Mouse (Mus musculus) kidney, adult 8-10 months (tissue): ENCODE results near the gene Lekr1.

ENCODE experiments used
- DNase-seq, 2 experiments: peaks; one replicate each; pipeline ENCODE4 v3.0.0; 2022

Lekr1 gene

GRCm38 (mm10) chr3:65656902-65657660 is 8.9 kb upstream of the Lekr1 start:
- DNase-seq: no peak

DNA sequence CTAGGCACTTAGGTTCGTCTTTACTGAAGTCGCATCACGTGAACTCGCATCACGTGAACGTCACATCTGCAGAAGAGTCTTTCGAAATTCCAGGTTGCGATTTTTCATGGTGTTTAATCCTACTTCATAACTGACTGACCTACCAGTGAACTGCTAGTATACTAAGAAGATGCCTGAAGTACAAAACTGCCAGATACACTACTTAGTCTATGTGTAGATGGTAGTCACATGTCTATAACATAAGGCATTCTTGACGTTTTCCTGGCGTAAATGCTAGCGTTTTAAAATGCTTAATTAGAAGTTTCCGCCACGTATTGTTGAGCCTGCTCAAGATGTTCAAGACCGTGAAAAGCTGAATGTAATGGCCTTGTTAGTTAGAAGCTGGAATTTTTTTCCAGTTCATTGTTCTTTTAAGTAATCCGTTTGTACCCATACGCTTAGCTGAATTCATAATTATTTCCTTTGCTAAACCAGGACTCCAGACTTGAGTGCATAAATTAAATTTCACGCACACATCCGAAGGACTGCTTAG is 7.9 kb upstream of the Lekr1 start:
- DNase-seq: no peak

DNA sequence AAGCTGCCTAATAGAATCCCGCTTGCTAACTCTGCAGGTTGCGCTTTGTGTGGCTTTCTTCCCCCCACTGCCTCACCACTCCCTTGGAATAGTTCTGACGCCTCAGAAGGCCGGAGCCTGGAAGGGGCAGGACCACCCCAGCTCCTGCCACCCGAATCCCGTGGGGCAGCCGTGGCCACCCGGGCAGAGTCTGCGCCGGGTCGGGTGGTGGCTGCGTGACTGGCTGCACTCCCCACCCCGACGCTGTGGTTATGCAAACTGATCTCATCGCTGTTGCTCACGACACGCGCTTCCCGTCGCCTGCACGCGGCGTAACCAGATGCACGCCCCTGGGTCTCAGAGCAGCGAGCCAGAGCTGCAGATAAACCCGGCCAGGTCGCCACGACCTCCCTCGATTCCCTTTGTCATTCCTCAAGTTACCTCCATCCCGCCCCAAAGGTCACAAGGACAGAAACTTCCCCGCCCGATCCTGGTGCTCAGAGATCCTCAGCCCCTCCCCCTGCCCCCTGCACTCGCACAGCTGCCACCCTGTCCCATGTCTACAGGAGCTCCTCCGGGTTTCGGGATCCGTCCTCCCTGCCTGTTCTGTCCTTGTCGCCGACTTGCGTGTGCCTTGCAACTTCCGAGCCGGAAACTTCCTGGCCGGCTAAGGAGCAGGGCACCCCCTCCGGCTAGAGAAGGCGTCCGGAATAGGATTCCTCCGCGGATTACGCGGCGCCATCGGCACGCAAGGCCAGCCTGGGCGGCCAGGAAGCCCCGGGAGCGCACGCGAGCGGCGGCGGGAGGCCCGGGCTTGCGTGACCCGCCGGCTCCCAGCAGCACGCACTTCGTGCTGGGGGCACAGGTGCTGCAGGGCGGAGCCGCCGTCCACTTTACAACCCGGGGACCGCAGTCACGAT is 7.1 kb upstream of the Lekr1 start:
- peak; percentile 69 to 71 for DNase-seq

GRCm38 (mm10) chr3:65659620-65659932 is 6.5 kb upstream of the Lekr1 start:
- no peak for DNase-seq

GRCm38 (mm10) chr3:65660336-65660735 is 5.7 kb upstream of the Lekr1 start:
- peak; percentile 24 to 37 for DNase-seq

DNA sequence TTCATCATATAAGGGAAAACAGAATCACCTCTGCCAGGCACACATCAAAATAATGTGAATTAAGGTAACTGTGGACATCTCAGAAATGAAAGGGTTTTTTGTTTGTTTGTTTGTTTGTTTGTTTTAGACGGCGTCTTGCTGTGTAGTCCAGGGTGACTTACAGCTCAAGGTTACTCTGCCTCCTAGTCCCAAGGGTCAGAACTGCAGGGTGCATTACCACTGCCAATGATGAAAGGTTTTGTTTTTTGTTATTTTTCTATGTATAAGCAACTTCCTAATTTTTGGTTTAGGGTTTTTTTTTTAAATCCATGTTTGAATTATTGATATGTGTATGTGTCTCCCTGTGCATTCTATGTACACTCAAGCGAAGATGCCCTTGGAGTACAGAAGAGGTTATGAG is 4.3 kb upstream of the Lekr1 start:
- no peak for DNase-seq

- DNase-seq: no peak
Measured at GRCm38 (mm10) chr3:65663176-65663575, 2.9 kb upstream of the Lekr1 start.

- peak in 1 of 2 experiments; percentile 31 for DNase-seq
Measured at GRCm38 (mm10) chr3:65670216-65670615, 4.2 kb downstream of the Lekr1 start.

DNA sequence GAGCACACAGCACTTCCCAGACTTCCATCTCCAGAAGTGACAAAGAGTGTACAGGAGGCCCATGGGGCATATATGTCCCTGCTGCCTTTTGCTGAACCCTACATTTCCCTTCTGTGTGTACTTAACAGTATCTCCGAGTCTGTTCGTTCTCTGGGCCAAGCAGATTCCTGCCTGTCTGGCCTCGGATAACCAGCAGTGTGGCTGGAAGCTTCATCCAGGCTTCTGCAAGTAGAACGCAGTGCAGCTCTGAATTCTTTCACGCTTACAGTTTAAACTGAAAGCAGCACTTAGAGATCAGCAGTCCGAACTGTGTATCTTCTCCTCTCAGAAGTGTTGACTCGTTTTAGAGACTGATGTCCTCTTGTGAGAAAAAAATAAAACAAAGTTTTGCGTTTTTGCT is 7.7 kb downstream of the Lekr1 start:
- peak in 1 of 2 experiments; percentile 26 for DNase-seq

GRCm38 (mm10) chr3:65680612-65681011 is 14.6 kb downstream of the Lekr1 start:
- DNase-seq: no peak

- no peak for DNase-seq
Measured at GRCm38 (mm10) chr3:65689705-65690104, 23.7 kb downstream of the Lekr1 start.

GRCm38 (mm10) chr3:65690850-65691249 is 24.8 kb downstream of the Lekr1 start:
- DNase-seq: no peak

GRCm38 (mm10) chr3:65699704-65700103 is 33.7 kb downstream of the Lekr1 start:
- DNase-seq: no peak

DNA sequence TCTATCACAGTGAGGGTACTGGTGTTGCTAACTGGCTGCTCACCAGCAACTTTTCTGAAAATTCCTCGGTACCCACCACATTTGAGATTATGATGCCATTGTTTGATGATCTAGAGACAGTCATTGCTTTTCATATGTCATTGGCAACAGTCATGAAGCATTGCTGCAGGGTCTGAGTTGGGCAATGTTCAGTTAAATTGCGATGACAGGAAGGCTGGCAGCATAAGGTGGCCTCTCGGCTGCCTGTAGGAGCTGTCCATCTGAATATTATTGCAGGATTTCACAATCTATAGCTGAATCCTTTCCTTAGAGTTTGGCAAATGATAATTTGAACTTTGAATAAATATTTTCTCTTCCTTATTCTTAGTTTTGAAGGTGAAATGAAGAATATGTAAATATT is 48.3 kb downstream of the Lekr1 start:
- DNase-seq: no peak

- no peak for DNase-seq
Measured at GRCm38 (mm10) chr3:65717406-65717805, 51.4 kb downstream of the Lekr1 start.

DNA sequence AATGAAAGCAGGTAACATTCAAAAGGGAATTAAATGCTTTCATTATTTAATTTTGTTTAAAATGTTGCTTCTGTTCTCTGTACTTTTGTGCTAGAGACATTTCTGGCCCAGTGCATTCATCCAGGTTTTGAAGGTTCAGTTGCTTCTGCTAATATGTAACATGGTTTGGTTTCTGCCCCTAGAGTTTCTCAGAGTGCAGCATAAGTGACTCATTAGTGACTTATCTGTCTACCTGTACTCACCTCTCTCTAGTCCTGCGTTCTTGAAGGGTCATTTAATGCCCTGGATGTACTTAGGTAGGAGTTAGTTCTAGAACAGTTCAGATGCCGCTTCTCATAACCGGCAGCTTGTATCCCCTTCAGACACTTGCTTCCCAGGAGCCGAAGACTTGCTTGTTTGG is 56.9 kb downstream of the Lekr1 start:
- DNase-seq: peak; percentile 45 to 72

- DNase-seq: peak; percentile 7 to 18
Measured at GRCm38 (mm10) chr3:65723664-65724063, 57.6 kb downstream of the Lekr1 start.

GRCm38 (mm10) chr3:65737816-65738215 is 71.8 kb downstream of the Lekr1 start:
- no peak for DNase-seq

- DNase-seq: no peak
Measured at GRCm38 (mm10) chr3:65744936-65745335, 78.9 kb downstream of the Lekr1 start.

DNA sequence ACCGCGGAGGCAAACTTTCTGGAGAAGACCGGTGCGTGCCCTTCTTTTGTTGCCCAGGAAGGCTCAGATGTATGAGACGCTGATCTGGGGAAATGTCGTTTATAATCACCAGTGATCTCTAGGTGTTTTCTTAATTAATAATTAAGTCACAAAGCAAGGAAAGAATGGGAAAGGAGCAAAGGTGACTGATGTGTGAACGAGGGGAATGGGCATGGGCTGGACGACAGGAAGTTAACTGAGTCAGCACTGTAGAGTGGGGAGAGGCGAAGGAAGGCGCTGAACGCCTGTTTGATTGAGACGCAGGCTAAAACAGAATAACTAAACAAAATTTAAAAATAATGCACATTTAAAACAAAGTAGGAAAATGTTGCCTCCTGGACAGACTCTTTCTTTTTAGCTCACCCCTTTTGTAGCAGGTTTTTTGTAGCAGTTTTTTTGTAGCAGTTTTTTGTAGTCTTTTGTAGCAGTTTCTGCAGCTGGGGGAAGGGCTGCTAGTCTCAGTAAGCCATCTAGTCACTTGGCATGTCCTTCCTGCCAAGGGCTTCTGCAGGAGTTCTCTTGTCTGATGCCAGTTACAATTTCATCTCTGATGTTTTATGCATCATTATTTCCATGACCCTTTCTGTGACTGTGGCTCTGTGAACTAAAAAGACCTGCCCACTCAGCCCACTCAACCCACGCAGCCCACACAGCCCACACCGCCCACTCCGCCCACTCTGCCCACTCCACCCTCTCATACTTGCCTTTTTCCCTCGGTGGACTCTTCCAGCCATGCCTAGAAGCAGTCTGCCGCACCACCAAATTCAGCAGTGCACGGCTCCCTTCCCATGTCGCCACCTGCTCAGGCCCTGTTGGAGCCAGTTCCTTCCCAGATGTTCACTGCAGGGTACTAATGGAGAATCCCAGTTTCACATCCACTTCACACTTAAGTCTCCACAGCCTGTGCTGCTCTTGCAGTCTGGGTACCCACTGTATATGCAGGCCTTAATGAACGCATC is 98.8 kb downstream of the Lekr1 start:
- DNase-seq: peak; percentile 44 to 47

- DNase-seq: no peak
Measured at GRCm38 (mm10) chr3:65766387-65766786, 100.4 kb downstream of the Lekr1 start.

- no peak for DNase-seq
Measured at GRCm38 (mm10) chr3:65767202-65767862, 101.3 kb downstream of the Lekr1 start.
